Mouse (Mus musculus) T-helper 2 cell (primary cell): ENCODE data around the gene Map3k4.
"Not testable (repeated sequence)": the region's sequence is repeated elsewhere in the genome, so short reads cannot be mapped to it uniquely, and the experiment has no call there.

Experiments
- in situ Hi-C: fragments of 300-600 bp; cut with MboI, MseI; formaldehyde crosslinking; loops from one replicate; pipeline ENCODE4 v1.15.1; 2025; ENCODE audit warnings: high pct_unique_total_duplicates

Gene Map3k4

GRCm38 (mm10) chr17:12226551-12226950 lies 92.0 kb downstream of the Map3k4 start:
- in situ Hi-C loops, result loop anchor here (25.0 kb wide), 1 partner anchor 1614 kb away; no protein-coding TSS in a partner anchor

GRCm38 (mm10) chr17:12225227-12225626 lies 93.4 kb downstream of the Map3k4 start:
- in situ Hi-C loops, result loop anchor here (25.0 kb wide), 1 partner anchor 1613 kb away; no protein-coding TSS in a partner anchor

- in situ Hi-C loops, result not testable (repeated sequence)
Measured at GRCm38 (mm10) chr17:12224551-12224950, 94.0 kb downstream of the Map3k4 start.

GRCm38 (mm10) chr17:12224145-12224544 lies 94.5 kb downstream of the Map3k4 start:
- in situ Hi-C loops, result no loop called here

GRCm38 (mm10) chr17:12223682-12224081 lies 94.9 kb downstream of the Map3k4 start:
- in situ Hi-C loops, result no loop called here

- in situ Hi-C loops, result no loop called here
Measured at GRCm38 (mm10) chr17:12221926-12222325, 96.7 kb downstream of the Map3k4 start.

- in situ Hi-C loops, result no loop called here
Measured at GRCm38 (mm10) chr17:12216224-12216623, 102.4 kb downstream of the Map3k4 start.

- in situ Hi-C loops, result loop anchor here (5.0 kb wide), 2 partner anchors 96 to 176 kb away; partner anchors contain the start of gene Agpat4
Measured at GRCm38 (mm10) chr17:12213430-12213829, 105.2 kb downstream of the Map3k4 start.

- in situ Hi-C loops, result loop anchor here (5.0 kb wide), 2 partner anchors 95 to 175 kb away; partner anchors contain the start of gene Agpat4
Measured at GRCm38 (mm10) chr17:12212341-12212740, 106.3 kb downstream of the Map3k4 start.

GRCm38 (mm10) chr17:12211890-12212289 lies 106.7 kb downstream of the Map3k4 start:
- in situ Hi-C loops, result loop anchor here (5.0 kb wide), 2 partner anchors 95 to 175 kb away; partner anchors contain the start of gene Agpat4

GRCm38 (mm10) chr17:12210544-12211132 lies 108.0 kb downstream of the Map3k4 start:
- in situ Hi-C loops, result loop anchor here (5.0 kb wide), 2 partner anchors 93 to 173 kb away; partner anchors contain the start of gene Agpat4

GRCm38 (mm10) chr17:12209481-12209880 lies 109.1 kb downstream of the Map3k4 start:
- in situ Hi-C loops, result no loop called here

GRCm38 (mm10) chr17:12207022-12207548 lies 111.5 kb downstream of the Map3k4 start:
- in situ Hi-C loops, result no loop called here

- in situ Hi-C loops, result no loop called here
Measured at GRCm38 (mm10) chr17:12206248-12206647, 112.3 kb downstream of the Map3k4 start.

GRCm38 (mm10) chr17:12205694-12206075 lies 112.9 kb downstream of the Map3k4 start:
- in situ Hi-C loops, result no loop called here

- in situ Hi-C loops, result no loop called here
Measured at GRCm38 (mm10) chr17:12205015-12205693, 113.4 kb downstream of the Map3k4 start.

GRCm38 (mm10) chr17:12204689-12205014 lies 113.9 kb downstream of the Map3k4 start:
- in situ Hi-C loops, result no loop called here

GRCm38 (mm10) chr17:12204246-12204645 lies 114.3 kb downstream of the Map3k4 start:
- in situ Hi-C loops, result no loop called here

- in situ Hi-C loops, result no loop called here
Measured at GRCm38 (mm10) chr17:12203414-12203897, 115.1 kb downstream of the Map3k4 start.

GRCm38 (mm10) chr17:12201086-12201485 lies 117.5 kb downstream of the Map3k4 start:
- in situ Hi-C loops, result no loop called here

GRCm38 (mm10) chr17:12199933-12200332 lies 118.7 kb downstream of the Map3k4 start:
- in situ Hi-C loops, result no loop called here

- in situ Hi-C loops, result no loop called here
Measured at GRCm38 (mm10) chr17:12195604-12196003, 123.0 kb downstream of the Map3k4 start.

- in situ Hi-C loops, result no loop called here
Measured at GRCm38 (mm10) chr17:12195137-12195536, 123.5 kb downstream of the Map3k4 start.
